Mouse (Mus musculus) heart, postnatal 25 days (tissue): ENCODE results near the gene Sult2b1. TPM values are rescaled to one million over a fixed set of nuclear protein-coding genes. Genes with fewer than 3 reads are reported as not detected.

Experiments used
- DNase-seq: peaks from one replicate; pipeline ENCODE4 v3.0.0; 2022; ENCODE audit warnings: low spot score
- intact Hi-C: fragments of 180-260 bp; cut with DNase I; formaldehyde crosslinking; loops from one replicate; pipeline ENCODE4 v1.15.1; 2025
- total RNA-seq, 2 experiments: library from RNA; stranded (reverse); gene quantifications; 2 replicates each; pipeline ENCODE4 v1.2.3; 2021

Sult2b1 gene
- total RNA-seq, 2 experiments from 2014 or later = not detected

- intact Hi-C loops = loop anchor here (10.0 kb wide), 1 partner anchor 851 kb away; the partner anchor contains the start of gene Ptov1
- no peak for DNase-seq
Measured at GRCm38 (mm10) chr7:45715741-45716459, 68.6 kb downstream of the Sult2b1 start.

GRCm38 (mm10) chr7:45715090-45715708 lies 69.3 kb downstream of the Sult2b1 start, which contains the start of gene Rpl18:
Gene Rpl18 (plus strand): TSS chr7:45715457.
- intact Hi-C loops = loop anchor here (10.0 kb wide), 1 partner anchor 850 kb away; the partner anchor contains the start of gene Ptov1
- peak; percentile 98 for DNase-seq

DNA sequence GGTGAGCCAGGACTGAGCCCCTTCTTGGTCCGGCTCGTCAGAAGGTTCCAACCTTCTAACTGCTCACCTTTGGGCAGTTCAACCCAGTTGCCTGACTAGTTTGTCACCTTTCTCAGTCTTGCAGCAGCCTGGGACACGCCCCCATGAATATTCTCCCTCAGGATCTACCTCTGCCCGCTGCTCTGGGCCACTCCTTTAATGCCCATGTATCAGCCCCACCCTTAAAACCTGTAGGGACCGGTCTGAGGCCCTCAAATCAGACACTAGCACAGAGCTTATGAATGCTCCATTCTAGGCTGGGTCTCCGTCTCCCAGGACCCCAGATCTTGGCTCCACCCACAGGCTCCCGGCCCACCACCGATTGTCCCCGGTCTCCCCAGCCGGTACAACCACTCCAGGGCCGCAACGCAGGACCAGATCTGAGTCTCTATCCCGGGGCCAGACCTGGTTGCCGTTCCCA lies 69.8 kb downstream of the Sult2b1 start:
- no peak for DNase-seq
- intact Hi-C loops = loop anchor here (10.0 kb wide), 1 partner anchor 850 kb away; the partner anchor contains the start of gene Ptov1

GRCm38 (mm10) chr7:45713881-45714520 lies 70.5 kb downstream of the Sult2b1 start:
- intact Hi-C loops = loop anchor here (10.0 kb wide), 1 partner anchor 849 kb away; the partner anchor contains the start of gene Ptov1
- DNase-seq = no peak

DNA sequence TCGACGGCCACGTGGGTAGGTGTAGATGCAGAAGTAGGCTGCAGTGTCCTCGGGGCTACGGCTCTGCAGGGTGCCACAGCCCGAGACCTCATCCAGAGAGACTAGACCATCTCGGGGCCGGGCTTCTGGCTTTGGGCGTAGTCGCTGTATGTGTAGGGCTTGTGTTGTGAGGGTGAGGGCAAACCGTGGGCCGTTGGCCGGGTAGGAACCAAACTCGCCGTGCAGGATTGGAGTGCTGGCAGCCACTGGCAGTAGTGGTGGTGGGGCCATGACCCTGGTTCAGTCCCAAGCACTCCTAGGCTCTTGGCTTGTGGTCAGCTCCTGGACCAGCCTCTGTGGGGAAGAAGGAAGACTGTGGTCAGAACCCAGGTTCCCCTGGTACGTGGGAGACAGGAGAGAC lies 71.1 kb downstream of the Sult2b1 start:
- intact Hi-C loops = loop anchor here (10.0 kb wide), 1 partner anchor 849 kb away; the partner anchor contains the start of gene Ptov1
- DNase-seq = no peak

DNA sequence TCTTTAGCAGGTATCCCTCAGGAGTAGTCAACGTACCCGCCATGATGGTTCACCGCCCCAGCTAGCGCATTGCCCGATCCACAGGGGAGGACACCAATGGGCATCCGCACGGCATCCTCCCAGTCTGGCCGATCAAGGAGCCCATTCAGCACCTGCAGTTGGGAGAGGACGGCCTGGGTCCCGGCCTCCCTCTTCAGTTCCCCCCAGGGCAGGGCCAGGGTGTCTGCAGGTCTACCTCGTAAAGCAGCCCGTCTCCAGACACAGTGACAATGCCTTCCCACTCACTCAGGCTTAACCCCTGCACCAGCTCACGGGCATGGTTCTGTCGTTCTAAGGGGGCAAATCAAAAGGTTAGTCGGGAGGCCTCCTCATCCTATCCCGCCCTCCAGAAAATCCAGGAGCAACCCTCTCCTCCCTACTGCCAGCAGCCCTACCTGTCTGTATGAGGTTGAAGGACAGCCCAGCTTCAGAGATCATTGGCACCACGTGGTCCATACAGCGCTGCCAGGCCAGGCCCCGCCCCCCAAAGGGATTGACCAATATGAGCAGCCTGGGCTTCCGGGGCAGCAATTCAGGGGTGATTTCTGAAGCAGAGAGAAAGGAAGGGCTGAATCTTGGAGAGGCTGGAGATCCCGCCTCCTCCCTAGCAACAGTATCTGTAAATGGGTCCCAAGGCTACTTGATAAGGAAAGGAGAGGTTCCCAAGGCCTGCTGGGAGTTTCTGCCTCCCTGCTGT lies 72.3 kb downstream of the Sult2b1 start:
- intact Hi-C loops = loop anchor here (10.0 kb wide), 1 partner anchor 847 kb away; the partner anchor contains the start of gene Ptov1
- peak; percentile 53 for DNase-seq

- intact Hi-C loops = loop anchor here (10.0 kb wide), 1 partner anchor 847 kb away; the partner anchor contains the start of gene Ptov1
- no peak for DNase-seq
Measured at GRCm38 (mm10) chr7:45711316-45712021, 73.0 kb downstream of the Sult2b1 start.

DNA sequence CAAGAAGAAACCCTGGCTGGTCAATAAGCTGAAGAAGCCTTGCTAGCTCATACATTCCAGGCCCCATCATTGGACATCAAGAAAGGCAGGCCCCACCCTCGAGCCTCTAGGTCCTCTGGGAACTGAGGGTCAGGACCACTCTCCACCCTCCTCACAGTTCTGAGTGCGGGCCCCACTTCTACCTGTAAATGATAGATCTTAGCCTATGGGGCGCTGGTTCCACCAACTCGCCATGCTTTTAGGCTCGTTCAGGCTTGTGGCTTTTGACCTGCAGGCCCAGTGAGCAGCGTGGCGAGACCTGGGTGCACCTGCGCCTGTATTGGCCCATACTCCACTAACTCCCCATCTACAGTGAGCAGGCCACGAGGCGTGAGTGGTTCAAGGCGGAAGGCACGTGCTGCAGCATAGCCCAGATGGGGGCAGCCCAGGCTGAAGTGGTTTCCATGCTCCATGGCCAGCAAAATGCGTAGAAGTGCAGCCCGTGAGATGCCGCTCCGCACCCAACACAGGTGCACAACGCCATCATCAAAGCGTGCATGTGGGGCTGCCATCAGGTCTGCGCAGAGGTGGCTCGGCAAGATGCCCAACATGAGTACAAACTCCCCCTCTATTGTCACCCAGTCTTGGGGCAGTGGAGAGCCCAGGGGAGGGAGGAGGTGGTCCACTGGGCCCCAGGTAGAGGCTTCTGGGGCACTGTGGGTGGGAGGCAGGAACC lies 73.8 kb downstream of the Sult2b1 start:
- intact Hi-C loops = loop anchor here (10.0 kb wide), 1 partner anchor 846 kb away; the partner anchor contains the start of gene Ptov1
- no peak for DNase-seq

- DNase-seq = no peak
- intact Hi-C loops = loop anchor here (10.0 kb wide), 1 partner anchor 845 kb away; the partner anchor contains the start of gene Ptov1
Measured at GRCm38 (mm10) chr7:45709677-45710355, 74.7 kb downstream of the Sult2b1 start.

GRCm38 (mm10) chr7:45709036-45709435 lies 75.4 kb downstream of the Sult2b1 start:
- intact Hi-C loops = no loop called here
- no peak for DNase-seq

DNA sequence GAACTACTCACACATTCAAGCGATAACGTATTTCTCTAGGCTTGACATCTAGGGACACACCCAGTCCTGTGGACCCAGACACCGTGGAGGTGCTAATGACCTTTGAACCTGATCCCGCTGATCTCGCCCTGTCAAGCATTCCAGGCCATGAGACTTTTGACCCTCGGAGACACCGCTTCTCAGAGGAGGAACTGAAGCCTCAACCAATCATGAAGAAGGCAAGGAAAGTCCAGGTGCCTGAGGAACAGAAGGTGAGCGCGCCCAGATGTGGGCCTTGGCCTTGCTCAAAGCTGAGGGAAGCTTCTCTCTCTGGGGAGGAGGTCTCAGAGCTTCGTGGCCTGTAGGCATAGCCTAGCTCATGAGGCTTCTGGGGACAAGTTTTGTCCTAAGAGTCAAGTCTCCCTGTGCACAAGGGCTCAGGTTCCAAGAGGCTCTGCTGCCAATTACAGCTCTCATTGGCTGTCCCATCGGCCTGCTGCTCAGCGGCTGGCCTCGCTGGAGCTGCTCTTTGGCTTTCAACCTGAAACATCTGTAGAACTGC lies 76.2 kb downstream of the Sult2b1 start:
- no peak for DNase-seq
- intact Hi-C loops = no loop called here

DNA sequence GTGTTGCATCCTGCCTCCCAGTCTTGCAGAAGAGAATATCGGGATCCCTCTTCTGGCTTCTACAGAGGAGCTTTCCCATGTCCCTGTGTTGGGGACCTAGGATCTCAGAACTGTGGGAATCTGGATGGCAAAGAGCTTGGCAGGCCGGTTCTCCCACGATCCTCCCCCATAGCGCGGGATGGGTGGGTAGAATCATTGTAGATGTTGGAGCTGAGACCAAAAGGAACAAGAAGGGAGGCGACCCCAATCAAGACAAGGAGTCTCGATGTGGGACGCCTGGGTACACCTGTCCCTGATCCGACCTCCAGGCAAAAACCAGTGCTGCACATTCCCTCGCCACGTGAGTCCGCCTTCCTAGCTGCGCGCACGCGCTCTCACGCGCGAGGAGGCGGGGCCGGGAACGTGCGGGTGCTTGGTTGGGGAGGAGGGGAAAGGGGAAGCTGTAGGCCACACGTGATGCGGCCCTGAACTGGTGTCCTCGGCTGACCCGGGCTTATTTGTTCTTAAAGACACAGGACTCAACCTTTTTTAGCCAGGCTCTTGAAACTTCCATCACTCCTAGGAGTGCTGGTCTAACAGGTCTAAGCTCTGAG lies 77.0 kb downstream of the Sult2b1 start:
- intact Hi-C loops = no loop called here
- DNase-seq = peak; percentile 98

DNA sequence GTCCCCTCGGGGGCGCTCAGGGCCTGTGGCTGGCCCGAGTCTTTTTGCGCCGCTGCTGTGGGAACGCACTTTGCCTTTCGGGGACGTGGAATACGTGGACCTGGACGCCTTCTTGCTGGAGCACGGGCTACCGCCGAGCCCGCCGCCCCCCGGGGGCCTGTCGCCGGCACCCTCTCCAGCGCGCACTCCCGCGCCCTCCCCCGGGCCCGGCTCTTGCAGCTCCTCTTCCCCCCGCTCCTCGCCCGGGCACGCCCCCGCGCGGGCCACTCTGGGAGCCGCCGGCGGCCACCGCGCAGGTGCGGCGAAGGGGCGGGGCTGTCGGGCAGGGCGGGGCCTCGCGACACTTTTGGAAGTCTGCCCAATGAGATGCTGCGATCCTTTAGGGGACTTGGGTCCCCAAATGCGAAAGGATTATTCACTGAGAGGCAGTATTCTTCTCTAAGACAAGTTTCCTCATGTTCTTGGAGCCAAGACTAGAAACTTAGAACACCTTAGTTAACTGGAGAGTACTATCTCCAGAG lies 77.7 kb downstream of the Sult2b1 start:
- intact Hi-C loops = no loop called here
- DNase-seq = peak; percentile 87

GRCm38 (mm10) chr7:45705873-45706281 lies 78.6 kb downstream of the Sult2b1 start:
- peak; percentile 91 for DNase-seq
- intact Hi-C loops = no loop called here

GRCm38 (mm10) chr7:45705443-45705864 lies 79.0 kb downstream of the Sult2b1 start:
- no peak for DNase-seq
- intact Hi-C loops = no loop called here

- DNase-seq = peak; percentile 100
- intact Hi-C loops = no loop called here
Measured at GRCm38 (mm10) chr7:45704730-45705442, 79.6 kb downstream of the Sult2b1 start, which contains the start of gene Dbp. Gene Dbp (plus strand): TSS chr7:45705088.
